Mouse (Mus musculus) kidney, adult 2 months (tissue): ENCODE results near the gene Traf6. TPM values are rescaled to one million over a fixed set of nuclear protein-coding genes. Genes with fewer than 3 reads are reported as not detected.

Experiments used
- DNase-seq: peaks from one replicate; pipeline ENCODE4 v3.0.0; 2021
- H3K27ac ChIP-seq: fragments of 200-500 bp; 2 replicates; pipeline ENCODE4 v1.5.1; 2012; ENCODE audit warnings: low read depth, low read length, control low read depth, inconsistent platforms; ENCODE audit not compliant: insufficient read depth
- H3K27me3 ChIP-seq: fragments of 200-500 bp; replicated peaks from 2 replicates; pipeline ENCODE4 v1.6.1; 2012; ENCODE audit warnings: mild to moderate bottlenecking, moderate library complexity, low read length, inconsistent platforms; ENCODE audit not compliant: control insufficient read depth, insufficient read depth
- H3K36me3 ChIP-seq: fragments of 200-500 bp; 2 replicates; pipeline ENCODE4 v1.6.1; 2012; ENCODE audit warnings: mild to moderate bottlenecking, moderate library complexity, low read length, inconsistent platforms; ENCODE audit not compliant: control insufficient read depth, insufficient read depth
- H3K4me1 ChIP-seq: fragments of 200-500 bp; 2 replicates; pipeline ENCODE4 v1.6.1; 2011; ENCODE audit warnings: low read length; ENCODE audit not compliant: control insufficient read depth, insufficient read depth
- H3K4me3 ChIP-seq: fragments of 200-500 bp; 2 replicates; pipeline ENCODE4 v1.5.1; 2011; ENCODE audit warnings: mild to moderate bottlenecking, low read depth, low read length, control low read depth; ENCODE audit not compliant: insufficient read depth
- CTCF ChIP-seq: fragments of 200-500 bp; conservative IDR thresholded peaks from 2 replicates; pipeline ENCODE4 v1.5.1; 2011; ENCODE audit warnings: low read depth, mild to moderate bottlenecking, control low read depth, low read length, moderate library complexity, mixed read lengths; ENCODE audit not compliant: insufficient read depth, insufficient read length
- POLR2A ChIP-seq: fragments of 200-500 bp; IDR thresholded peaks from one replicate; pipeline ENCODE4 v1.6.1; 2011; ENCODE audit warnings: low read depth, low read length, control low read depth
- WGBS: fragments of 180-500 bp; shearing (Covaris S2); methylation state at CpG from one replicate; pipeline ENCODE4 v1.1.7; 2018; 5-methylcytosine and 5-hydroxymethylcytosine counted together
- polyA plus RNA-seq: library from polyadenylated mRNA; depleted of rRNA; stranded (reverse); fragments of >200 nt; gene quantifications from 2 replicates; pipeline ENCODE4 v1.2.3, GENCODE M21; 2012

Traf6 gene
- polyA plus RNA-seq, 1 experiment, result 10.8 TPM

- H3K27ac ChIP-seq, result no peak overlapping the region
- no peak for TF ChIP-seq CTCF
- no peak for TF ChIP-seq POLR2A
- H3K27me3 ChIP-seq, result no peaks in the 10 kb centered on the region
- WGBS, result 72% methylated on average over 8 of the region's 8 CpGs
- DNase-seq, result peak; percentile 48
- H3K4me1 ChIP-seq, result no peaks in the 10 kb centered on the region
- no peaks in the 10 kb centered on the region for H3K36me3 ChIP-seq
- no peak overlapping the region for H3K4me3 ChIP-seq
Observed at GRCm38 (mm10) chr2:101722370-101723332, 44.4 kb downstream of the Traf6 start.

GRCm38 (mm10) chr2:101723333-101723881 lies 45.2 kb downstream of the Traf6 start:
- 87% methylated on average over 10 of the region's 10 CpGs for WGBS
- DNase-seq, result no peak

GRCm38 (mm10) chr2:101727787-101728186 lies 49.6 kb downstream of the Traf6 start:
- no peaks in the 10 kb centered on the region for H3K27me3 ChIP-seq
- TF ChIP-seq POLR2A, result no peak
- no peak for TF ChIP-seq CTCF
- no peak overlapping the region for H3K4me3 ChIP-seq
- peak; percentile 27 for DNase-seq
- no peaks in the 10 kb centered on the region for H3K4me1 ChIP-seq
- H3K36me3 ChIP-seq, result no peaks in the 10 kb centered on the region
- H3K27ac ChIP-seq, result no peak overlapping the region

More at GRCm38 (mm10) chr2:101723333-101723881, 45.2 kb downstream of the Traf6 start:
- Histone ChIP-seq H3K27me3 (no peaks in the 10 kb centered on the region), H3K4me3 (no peak overlapping the region), H3K4me1 (no peaks in the 10 kb centered on the region), H3K36me3 (no peaks in the 10 kb centered on the region), H3K27ac (no peak overlapping the region)
- TF ChIP-seq POLR2A (no peak), CTCF (no peak)

GRCm38 (mm10) chr2:101729472-101729871 lies 51.2 kb downstream of the Traf6 start:
- no peaks in the 10 kb centered on the region for H3K4me1 ChIP-seq
- H3K4me3 ChIP-seq, result no peak overlapping the region
- no peaks in the 10 kb centered on the region for H3K27me3 ChIP-seq
- DNase-seq, result no peak
- TF ChIP-seq CTCF, result 0 out of 2 replicates have a peak, but pooled peaks have one; percentile 7
- TF ChIP-seq POLR2A, result no peak
- no peak overlapping the region for H3K27ac ChIP-seq
- WGBS, result 68% methylated on average over 1 of the region's 1 CpGs
- no peaks in the 10 kb centered on the region for H3K36me3 ChIP-seq

- Histone ChIP-seq H3K4me1 (no peaks in the 10 kb centered on the region), H3K36me3 (no peaks in the 10 kb centered on the region), H3K27ac (no peak overlapping the region), H3K27me3 (no peaks in the 10 kb centered on the region), H3K4me3 (no peak overlapping the region)
- TF ChIP-seq CTCF, result no peak
- no peak for TF ChIP-seq POLR2A
- peak; percentile 90 for DNase-seq
Observed at GRCm38 (mm10) chr2:101730972-101731371, 52.7 kb downstream of the Traf6 start.

- no peaks in the 10 kb centered on the region for H3K27me3 ChIP-seq
- DNase-seq, result no peak
- H3K27ac ChIP-seq, result no peak overlapping the region
- H3K4me1 ChIP-seq, result no peaks in the 10 kb centered on the region
- no peaks in the 10 kb centered on the region for H3K36me3 ChIP-seq
- no peak overlapping the region for H3K4me3 ChIP-seq
- no peak for TF ChIP-seq POLR2A
- no peak for TF ChIP-seq CTCF
- WGBS, result 92% methylated on average over 10 of the region's 10 CpGs
Observed at GRCm38 (mm10) chr2:101732777-101733210, 54.6 kb downstream of the Traf6 start.

GRCm38 (mm10) chr2:101733564-101733963 lies 55.3 kb downstream of the Traf6 start:
- WGBS, result 56% methylated on average over 3 of the region's 3 CpGs
- no peaks in the 10 kb centered on the region for H3K36me3 ChIP-seq
- H3K27ac ChIP-seq, result peak overlapping the region; percentile 49; the same call in 1 of the 2 replicates
- no peak overlapping the region for H3K4me3 ChIP-seq
- TF ChIP-seq POLR2A, result no peak
- H3K4me1 ChIP-seq, result no peaks in the 10 kb centered on the region
- DNase-seq, result peak; percentile 83
- H3K27me3 ChIP-seq, result no peaks in the 10 kb centered on the region
